Mouse (Mus musculus) adrenal gland, postnatal 0 days (tissue): ENCODE data around the gene Pknox1. TPM values are rescaled to one million over a fixed set of nuclear protein-coding genes. Genes with fewer than 3 reads are reported as not detected.

Source experiments
- microRNA-seq: library from miRNA; unstranded; fragments of <30 nt; microRNA quantifications from one replicate; pipeline ENCODE4, GENCODE M21; 2016; ENCODE audit warnings: borderline replicate concordance; ENCODE audit not compliant: insufficient number of aligned reads
- polyA plus RNA-seq: library from polyadenylated mRNA; unstranded; fragments of >200 nt; fragmentation: Nextera tagmentation; extraction: Ambion mirVana; gene quantifications from 2 replicates; pipeline ENCODE4 v1.2.1, GENCODE M21; 2015

The Pknox1 gene
- polyA plus RNA-seq = 12.7 and 13.5 TPM in 2 replicates

DNA sequence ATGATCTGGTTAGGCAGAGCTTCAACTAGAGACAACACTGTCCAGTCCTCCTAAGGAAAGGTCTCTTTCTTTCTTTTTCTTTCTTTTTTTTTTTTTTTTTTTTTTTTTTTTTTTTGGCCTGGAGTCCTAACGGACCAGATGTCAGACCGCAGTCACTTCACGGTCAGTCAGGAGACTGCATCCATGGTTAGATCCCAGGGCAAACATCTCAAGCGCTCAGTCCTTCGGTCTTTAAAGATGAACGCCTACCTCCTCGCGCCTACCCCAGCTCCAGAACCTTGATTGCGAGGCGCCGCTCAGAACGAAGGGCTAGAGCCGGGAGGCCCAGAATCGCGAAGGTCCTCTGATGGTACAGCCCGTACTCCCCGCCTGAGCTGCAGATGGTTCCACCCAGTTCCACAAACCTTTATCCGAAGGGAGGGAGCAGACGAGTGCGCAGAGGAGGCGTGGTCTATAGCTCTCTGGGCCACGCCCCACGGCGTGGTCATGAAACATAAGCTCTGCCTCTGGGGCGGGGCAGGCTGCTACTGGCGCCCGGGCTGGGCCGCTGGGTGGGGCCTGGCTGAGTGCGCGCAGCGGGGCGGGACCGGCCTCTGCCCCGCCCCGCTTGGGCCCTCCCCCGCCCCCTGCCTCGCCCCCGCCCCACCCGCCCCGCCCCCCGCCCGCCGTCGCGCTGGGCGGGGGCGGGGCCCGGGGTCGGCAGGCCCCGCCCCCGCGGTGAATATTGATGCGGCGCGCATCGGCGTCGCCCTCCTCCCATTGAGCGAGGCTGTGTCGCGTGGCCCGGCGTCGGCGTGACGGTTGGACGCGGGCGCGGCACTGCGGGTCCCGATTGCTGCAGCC, at the start of gene Pknox1:
TSS of gene Pknox1 (plus strand) at position 720 of the 843 bp plus-strand sequence.

DNA sequence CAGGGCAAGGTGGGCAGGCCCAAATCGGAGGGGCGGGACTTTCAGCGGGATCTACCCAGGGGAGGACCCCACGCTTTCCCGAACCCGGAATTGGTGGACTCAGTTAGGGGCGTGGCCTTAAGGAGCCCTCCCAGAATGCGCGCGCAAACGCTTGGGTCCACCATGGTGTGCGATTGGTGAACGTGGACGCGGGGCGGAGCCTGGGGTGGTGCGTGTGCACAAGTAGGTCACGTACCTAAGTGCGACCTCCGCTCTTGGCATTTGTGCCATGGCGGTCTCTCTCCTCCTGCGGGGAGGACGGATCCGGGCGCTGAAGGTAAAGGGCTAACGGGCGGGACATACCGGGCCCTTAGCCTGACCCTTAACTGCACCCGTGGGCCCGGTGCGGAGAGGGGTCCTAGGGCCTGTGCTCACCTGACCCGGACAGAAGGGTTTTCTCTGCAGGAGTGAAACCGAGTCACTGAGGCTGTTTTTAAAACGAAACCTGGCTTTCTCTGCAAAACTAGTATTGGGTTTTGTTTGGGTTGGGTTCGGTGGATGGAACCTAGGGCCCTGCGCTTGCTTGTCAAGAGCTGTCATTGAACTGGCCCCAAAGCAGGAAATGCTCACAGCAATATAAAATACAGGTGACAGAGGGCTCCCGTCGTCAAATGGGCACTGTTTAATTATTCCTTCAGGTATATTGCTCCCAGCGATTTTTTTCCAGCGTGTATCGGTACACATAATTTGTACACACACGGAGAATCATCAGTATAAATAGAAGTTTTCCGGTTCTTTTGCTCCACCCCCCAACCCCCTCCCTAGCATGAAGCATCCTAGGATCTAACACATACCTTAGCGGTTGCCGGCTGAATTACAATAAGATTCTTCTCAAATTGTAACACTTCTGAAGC, 44.3 kb upstream of the Pknox1 start, which contains the start of the genes Wdr4 and Ndufv3:
TSS of gene Wdr4 (minus strand) at position 35 of the 893 bp plus-strand sequence.
TSS of gene Ndufv3 (plus strand) at position 170 of the 893 bp plus-strand sequence.

GRCm38 (mm10) chr17:31636942-31637811, 72.6 kb downstream of the Pknox1 start, which contains the start of gene Cbs:
Gene Cbs (minus strand): TSS chr17:31637238.

Small RNA genes lying within 50 kb of the gene (microRNA-seq; reads per million reads assigned to microRNA genes)
- gene Gm24970 = not detected

Other genes starting within 250 kb of the Pknox1 start
- 6.5 and 14.8 TPM in 2 replicates for gene Pde9a, start 178.5 kb upstream of the Pknox1 start, polyA plus RNA-seq
- 15.4 and 16.7 TPM in 2 replicates for gene Wdr4, start 44.8 kb upstream of the Pknox1 start, polyA plus RNA-seq
- 443 and 494 TPM in 2 replicates for gene Ndufv3, start 44.6 kb upstream of the Pknox1 start, polyA plus RNA-seq
- gene Cbs, start 72.5 kb downstream of the Pknox1 start, polyA plus RNA-seq = 1.2 and 2.9 TPM in 2 replicates
- gene U2af1, start 94.2 kb downstream of the Pknox1 start, polyA plus RNA-seq = 120 and 144 TPM in 2 replicates
- not detected in 2 replicates for gene Cryaa, start 113.1 kb downstream of the Pknox1 start, polyA plus RNA-seq